Mouse (Mus musculus) stomach, postnatal 0 days (tissue): ENCODE data around the gene Atpif1.
"Not testable (repeated sequence)": the region's sequence is repeated elsewhere in the genome, so short reads cannot be mapped to it uniquely, and the experiment has no call there.

Source experiments
- CTCF ChIP-seq: IDR thresholded peaks from 2 replicates; pipeline ENCODE4 v1.5.1; 2016; ENCODE audit warnings: antibody characterized with exemption, low read depth, mild to moderate bottlenecking, moderate library complexity
- EP300 ChIP-seq: optimal IDR thresholded peaks from 2 replicates; pipeline ENCODE3; 2016; ENCODE audit warnings: antibody characterized with exemption

GRCm38 (mm10) chr4:132482104-132482503 lies 51.4 kb downstream of the Atpif1 start:
- not testable (repeated sequence) for TF ChIP-seq CTCF, EP300
